Mouse (Mus musculus) liver, postnatal 0 days (tissue): ENCODE data around the gene Pbx3. TPM values are rescaled to one million over a fixed set of nuclear protein-coding genes. Genes with fewer than 3 reads are reported as not detected.
A peak's percentile ranks its signal among the peaks of the same experiment; 100 is the strongest.

ENCODE experiments used
- ATAC-seq: fragments of 200-750 bp; cut with Nextera tagmentation; 2 replicates; pipeline ENCODE4 v1.8.0; 2017; ENCODE audit warnings: mild to moderate bottlenecking, moderate library complexity
- DNase-seq: peaks from one replicate; pipeline ENCODE4 v3.0.0-alpha.2; 2016
- H3K27ac ChIP-seq: fragments of 300-500 bp; sonication (generic); 2 replicates; pipeline ENCODE4 v1.5.1; 2014; ENCODE audit warnings: antibody characterized with exemption, moderate library complexity, mild to moderate bottlenecking, low read depth
- H3K27me3 ChIP-seq: fragments of 300-500 bp; sonication (generic); 2 replicates; pipeline ENCODE4 v1.6.1; 2014; ENCODE audit warnings: low read length, control low read depth, mixed read lengths; ENCODE audit not compliant: insufficient read depth
- H3K36me3 ChIP-seq: fragments of 300-500 bp; sonication (generic); replicated peaks from 2 replicates; pipeline ENCODE4 v1.6.1; 2014; ENCODE audit warnings: mild to moderate bottlenecking, control low read depth, low read length, moderate library complexity, mixed read lengths; ENCODE audit not compliant: insufficient read depth
- H3K4me1 ChIP-seq: fragments of 300-500 bp; sonication (generic); 2 replicates; pipeline ENCODE4 v1.6.1; 2014; ENCODE audit warnings: antibody characterized with exemption, mild to moderate bottlenecking, control low read depth; ENCODE audit not compliant: insufficient read depth
- H3K4me2 ChIP-seq: fragments of 300-500 bp; sonication (generic); 2 replicates; pipeline ENCODE4 v1.6.1; 2014; ENCODE audit warnings: low read depth, mild to moderate bottlenecking, low read length, moderate library complexity, mixed read lengths
- H3K4me3 ChIP-seq: fragments of 300-500 bp; sonication (generic); 2 replicates; pipeline ENCODE4 v1.5.1; 2014; ENCODE audit warnings: low read depth, low read length
- H3K9ac ChIP-seq: fragments of 300-500 bp; sonication (generic); replicated peaks from 2 replicates; pipeline ENCODE4 v1.6.1; 2014; ENCODE audit warnings: mild to moderate bottlenecking, moderate library complexity
- H3K9me3 ChIP-seq: fragments of 300-500 bp; sonication (generic); 2 replicates; pipeline ENCODE4 v1.6.1; 2016; ENCODE audit warnings: mild to moderate bottlenecking, control low read depth, low read length, mixed read lengths
- CTCF ChIP-seq: sonication (generic); IDR thresholded peaks from 2 replicates; pipeline ENCODE4 v1.5.1; 2016; ENCODE audit warnings: antibody characterized with exemption, low read depth
- EP300 ChIP-seq: IDR thresholded peaks from 2 replicates; pipeline ENCODE4 v1.6.1; 2016; ENCODE audit warnings: antibody characterized with exemption, low read depth, mild to moderate bottlenecking
- WGBS: fragments of 180-500 bp; shearing (Covaris S2); extraction: QIAGEN DNeasy Blood & Tissue Kit; methylation state at CpG from one replicate; pipeline ENCODE4 v1.1.7; 2014; ENCODE audit not compliant: insufficient replicate concordance; 5-methylcytosine and 5-hydroxymethylcytosine counted together
- polyA plus RNA-seq: library from polyadenylated mRNA; unstranded; fragments of >200 nt; fragmentation: Nextera tagmentation; extraction: Ambion mirVana; gene quantifications from 2 replicates; pipeline ENCODE4 v1.2.1, GENCODE M21; 2015

Gene Pbx3
- polyA plus RNA-seq, 1 experiment from 2014 or later: 3.1 TPM

DNA sequence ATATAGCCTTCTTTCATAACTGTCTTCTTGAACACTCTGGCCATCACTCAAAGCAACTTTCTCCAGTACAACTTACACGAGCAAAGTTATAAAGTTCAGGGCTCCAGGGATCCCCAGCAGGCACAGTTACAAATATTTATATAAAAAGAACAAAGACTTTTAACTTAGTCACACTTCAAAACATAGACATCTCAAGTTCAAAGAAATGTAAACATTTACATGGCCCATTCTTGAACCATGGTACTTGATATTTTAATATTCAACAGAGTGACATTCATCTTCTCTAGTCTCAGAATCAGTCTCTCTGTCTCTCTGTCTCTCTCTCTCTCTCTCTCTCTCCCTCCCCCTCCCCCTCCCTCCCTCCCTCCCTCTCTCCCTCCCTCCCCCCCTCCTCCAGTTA is 119.3 kb downstream of the Pbx3 start:
- DNase-seq: no peak
- Histone ChIP-seq H3K9ac (no peak overlapping the region), H3K27me3 (no peaks in the 10 kb centered on the region), H3K27ac (no peak overlapping the region), H3K4me2 (no peak overlapping the region), H3K36me3 (no peaks in the 10 kb centered on the region), H3K9me3 (no peaks in the 10 kb centered on the region), H3K4me3 (no peak overlapping the region), H3K4me1 (peaks cover 7% of the 10 kb centered on the region; the same call in 1 of the 2 replicates)
- TF ChIP-seq EP300: no peak
- TF ChIP-seq CTCF: no peak
- no peak for ATAC-seq
- 41% methylated on average over 1 of the region's 1 CpGs for WGBS

DNA sequence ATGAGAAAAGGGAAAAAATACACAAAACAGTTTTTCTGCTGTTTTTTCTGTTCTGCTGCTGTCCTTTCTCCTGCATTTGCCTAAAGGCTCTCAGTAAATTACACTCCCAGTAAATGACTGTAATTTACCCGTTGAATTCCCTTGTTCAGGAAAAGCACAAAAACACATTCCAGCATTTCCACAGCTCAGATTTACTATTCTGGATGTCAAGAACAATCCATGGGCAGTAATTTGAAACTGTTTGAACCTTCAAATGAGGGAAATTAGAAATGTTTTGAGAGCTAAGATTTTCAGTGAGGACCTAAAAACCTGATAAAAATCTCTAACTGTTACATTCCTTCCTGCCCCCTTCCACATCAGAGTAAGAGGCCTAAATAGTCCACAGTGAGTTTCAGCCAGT is 119.8 kb downstream of the Pbx3 start:
- no peak overlapping the region for H3K4me2 ChIP-seq
- H3K4me3 ChIP-seq: no peak overlapping the region
- ATAC-seq (no peak), DNase-seq (no peak)
- no peak overlapping the region for H3K27ac ChIP-seq
- H3K9ac ChIP-seq: no peak overlapping the region
- no peaks in the 10 kb centered on the region for H3K9me3 ChIP-seq
- peaks cover 7% of the 10 kb centered on the region; the same call in 1 of the 2 replicates for H3K4me1 ChIP-seq
- no peak for TF ChIP-seq CTCF
- TF ChIP-seq EP300: no peak
- H3K36me3 ChIP-seq: no peaks in the 10 kb centered on the region
- 49% methylated on average over 1 of the region's 1 CpGs for WGBS
- no peaks in the 10 kb centered on the region for H3K27me3 ChIP-seq

DNA sequence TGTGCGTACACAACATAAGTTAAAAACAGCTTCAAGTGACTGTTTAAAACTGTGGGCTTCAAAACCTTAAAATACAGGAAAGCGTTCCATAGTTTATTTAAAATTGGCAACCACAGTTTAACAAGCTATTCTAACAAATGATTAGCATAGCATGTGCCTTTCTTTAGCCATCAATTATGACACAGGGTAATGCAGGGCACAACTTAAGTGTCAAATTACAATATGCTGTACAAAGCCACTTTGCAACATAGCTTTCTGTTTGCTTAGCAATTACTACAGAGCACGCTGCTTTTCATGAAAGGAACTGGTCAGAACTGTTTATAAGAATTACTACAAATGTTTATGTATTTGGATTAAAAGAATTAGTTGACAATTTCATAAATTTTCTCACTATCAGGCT is 120.7 kb downstream of the Pbx3 start:
- TF ChIP-seq CTCF (no peak), EP300 (no peak)
- no peak overlapping the region for H3K4me2 ChIP-seq
- no peak overlapping the region for H3K9ac ChIP-seq
- H3K4me3 ChIP-seq: no peak overlapping the region
- DNase-seq: no peak
- 74% methylated on average over 3 of the region's 3 CpGs for WGBS
- no peaks in the 10 kb centered on the region for H3K36me3 ChIP-seq
- ATAC-seq: no peak
- peaks cover 7% of the 10 kb centered on the region; the same call in 1 of the 2 replicates for H3K4me1 ChIP-seq
- H3K9me3 ChIP-seq: no peaks in the 10 kb centered on the region
- H3K27me3 ChIP-seq: no peaks in the 10 kb centered on the region
- H3K27ac ChIP-seq: no peak overlapping the region

- no peak for DNase-seq
- Histone ChIP-seq H3K4me2 (peak overlapping the region; percentile 86), H3K4me1 (peaks cover 7% of the 10 kb centered on the region; the same call in 1 of the 2 replicates), H3K4me3 (peak overlapping the region; percentile 54), H3K27me3 (no peaks in the 10 kb centered on the region), H3K27ac (no peak overlapping the region), H3K9me3 (no peaks in the 10 kb centered on the region), H3K9ac (peak overlapping the region; percentile 57), H3K36me3 (no peaks in the 10 kb centered on the region)
- no peak for TF ChIP-seq EP300
- no peak for TF ChIP-seq CTCF
- WGBS: 11% methylated on average over 18 of the region's 18 CpGs
- 0 out of 2 replicates have a peak, but pooled peaks have one; percentile 4 for ATAC-seq
Observed at GRCm38 (mm10) chr2:34249961-34250658, 122.8 kb downstream of the Pbx3 start.

DNA sequence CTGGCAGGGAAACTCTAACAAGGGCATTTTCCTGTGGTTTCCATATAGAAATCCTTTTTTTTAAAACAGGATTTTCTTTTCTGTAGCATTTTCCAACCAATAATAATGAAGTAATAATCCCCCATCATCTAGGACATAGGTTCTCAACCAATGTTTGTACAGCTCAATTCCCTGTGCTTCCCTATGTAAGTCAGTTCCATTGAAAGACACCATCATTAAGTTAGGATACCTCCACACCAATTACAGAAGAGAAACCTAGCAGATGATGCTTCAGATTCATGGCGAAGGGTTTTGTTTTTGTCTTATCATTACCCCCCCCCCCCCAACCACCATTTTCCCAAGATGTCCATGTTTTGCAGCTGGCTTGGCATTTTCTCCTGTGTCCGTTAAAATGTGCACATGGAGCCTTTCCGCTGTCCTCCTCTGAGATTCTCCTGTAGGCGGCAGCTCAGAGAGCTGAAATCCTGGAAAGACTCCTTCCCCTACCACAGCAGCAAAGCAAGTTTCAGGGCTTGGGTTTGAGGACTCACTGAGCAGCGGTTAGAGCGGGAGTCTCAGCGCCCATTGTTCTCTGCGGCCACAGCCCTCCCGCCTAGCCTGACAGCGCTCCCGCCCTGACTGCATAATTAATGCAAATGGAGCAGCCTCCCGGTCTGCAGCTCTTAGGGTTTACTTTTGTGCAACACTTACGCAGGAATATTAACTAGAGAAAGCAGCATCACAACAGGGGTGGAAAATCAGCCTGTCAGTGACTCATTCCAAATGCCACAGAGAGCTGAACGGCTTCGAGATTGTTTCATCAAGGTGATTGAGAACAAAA is 123.6 kb downstream of the Pbx3 start:
- DNase-seq (peak; percentile 55), ATAC-seq (peak; percentile 62; the same call in 1 of the 2 replicates)
- Histone ChIP-seq H3K9me3 (no peaks in the 10 kb centered on the region), H3K4me1 (peaks cover 7% of the 10 kb centered on the region; the same call in 1 of the 2 replicates), H3K9ac (peak overlapping the region; percentile 57), H3K27ac (no peak overlapping the region), H3K4me2 (peak overlapping the region; percentile 86), H3K4me3 (peak overlapping the region; percentile 54), H3K27me3 (no peaks in the 10 kb centered on the region), H3K36me3 (no peaks in the 10 kb centered on the region)
- WGBS: 1% methylated on average over 15 of the region's 15 CpGs
- TF ChIP-seq CTCF (peak; percentile 34; the same call in 1 of the 2 replicates), EP300 (no peak)

DNA sequence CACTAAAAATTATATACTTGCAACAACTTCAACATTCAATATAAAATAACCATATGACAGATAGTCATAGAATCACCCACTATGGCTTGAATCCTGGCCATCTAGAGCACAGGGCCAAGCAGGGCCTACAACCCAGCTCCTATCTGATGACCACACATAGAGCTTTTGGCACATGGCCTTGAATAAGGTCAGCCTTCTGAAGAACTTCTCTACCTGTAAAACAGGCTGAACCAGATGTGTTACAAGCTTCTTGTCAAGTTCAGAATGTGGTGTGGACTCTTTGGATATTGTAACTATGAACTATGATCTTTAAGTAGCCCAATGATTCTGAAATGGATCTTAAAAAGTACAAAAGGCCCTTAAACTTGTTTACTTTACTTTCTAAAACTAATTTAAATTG is 132.1 kb downstream of the Pbx3 start:
- TF ChIP-seq EP300: no peak
- Histone ChIP-seq H3K4me2 (no peak overlapping the region), H3K9ac (no peak overlapping the region), H3K9me3 (no peaks in the 10 kb centered on the region), H3K27ac (no peak overlapping the region), H3K4me3 (no peak overlapping the region), H3K27me3 (no peaks in the 10 kb centered on the region), H3K36me3 (no peaks in the 10 kb centered on the region), H3K4me1 (no peaks in the 10 kb centered on the region)
- ATAC-seq (no peak), DNase-seq (no peak)
